Mouse (Mus musculus) liver, adult 2 months (tissue): ENCODE measurements at regions not wholly inside any gene's neighbourhood (a gene's known extent, or its start where the extent isn't known, plus 50 kb on each side); places are given as distances from the start of the nearest gene placed in this dataset.

ENCODE experiments used
- CTCF ChIP-seq: fragments of 200-500 bp; IDR thresholded peaks from 2 replicates; pipeline ENCODE4 v1.5.1; 2011; ENCODE audit warnings: low read depth, low read length, control low read depth
- POLR2A ChIP-seq: fragments of 200-500 bp; IDR thresholded peaks from 2 replicates; pipeline ENCODE4 v1.6.1; 2011; ENCODE audit warnings: low read length, control low read depth; ENCODE audit not compliant: insufficient read depth; ENCODE audit errors: extremely low read depth

- no peak for TF ChIP-seq CTCF
- no peak for TF ChIP-seq POLR2A
These were observed 130.6 kb upstream of the Auts2 start for GRCm38 (mm10) chr5:132673599-132674305.
